Mouse (Mus musculus): ENCODE results near the gene Trappc1. TPM values are rescaled to one million over a fixed set of nuclear protein-coding genes. Genes with fewer than 3 reads are reported as not detected.
A peak's percentile ranks its signal among the peaks of the same experiment; 100 is the strongest.

Trappc1 gene
- total and polyA plus RNA-seq, 3 experiments = 58.6 to 89.8 TPM; not detected in 1

DNA sequence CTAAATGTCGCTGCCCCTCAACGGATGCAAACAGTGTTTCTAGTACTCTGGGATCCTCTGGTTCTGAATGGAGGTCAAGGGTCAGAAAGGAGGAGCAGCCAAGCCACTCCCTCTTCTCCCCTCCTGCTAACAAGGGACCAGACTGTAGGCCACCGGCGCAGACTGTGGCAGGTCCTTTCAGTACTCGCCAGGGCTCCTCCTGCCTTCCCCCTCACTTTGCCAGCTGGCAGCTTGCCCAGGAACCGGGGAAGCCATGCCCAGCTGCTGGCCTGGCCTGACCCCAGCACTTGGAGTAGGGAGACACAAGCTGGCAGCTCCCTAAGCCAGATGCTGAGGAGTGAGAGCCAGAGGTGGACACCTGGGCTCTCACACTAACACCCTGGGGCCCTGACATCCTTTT is 41.1 kb downstream of the Trappc1 start:
- Histone ChIP-seq H3K4me3 (ENCODE audit: control insufficient read depth in 1 of 2, insufficient read depth in 1 of 2, low read depth in 2 of 2, low read length in 2 of 2) (no peak overlapping the region), H3K9me3 (replicated peaks; ENCODE audit: insufficient read depth, low read length) (no peaks in the 10 kb centered on the region), H3K9ac (ENCODE audit: control insufficient read depth, low read depth, low read length, poor library complexity, severe bottlenecking) (no peak overlapping the region), H3K79me2 (ENCODE audit: control insufficient read depth, insufficient read depth, low read length, poor library complexity) (peaks cover 15% of the 10 kb centered on the region), H3K27ac (ENCODE audit: control insufficient read depth, low read depth, low read length) (no peak overlapping the region), H3K36me3 (ENCODE audit: control insufficient read depth in 1 of 2, insufficient read depth in 2 of 2, low read length in 2 of 2) (peaks cover 0 to 3% of the 10 kb centered on the region in 2 experiments; a peak in 2 of 4 replicates), H3K4me1 (ENCODE audit: control insufficient read depth in 1 of 2, insufficient read depth in 2 of 2, low read length in 2 of 2) (peaks cover 3 to 15% of the 10 kb centered on the region in 2 experiments; a peak in 3 of 4 replicates), H3K27me3 (ENCODE audit: control insufficient read depth in 1 of 2, insufficient read depth in 2 of 2, low read length in 2 of 2) (no peaks in the 10 kb centered on the region)
- peak; percentile 53 for DNase-seq (ENCODE audit: low read depth, low spot score)
- TF ChIP-seq POLR2AphosphoS2 (IDR thresholded peaks at IDR 0.05; ENCODE audit: low read length) (no peak), ETS1 (IDR thresholded peaks at IDR 0.05; ENCODE audit: low read depth, low read length) (peak; percentile 44; the same call in 1 of the 2 replicates)

DNA sequence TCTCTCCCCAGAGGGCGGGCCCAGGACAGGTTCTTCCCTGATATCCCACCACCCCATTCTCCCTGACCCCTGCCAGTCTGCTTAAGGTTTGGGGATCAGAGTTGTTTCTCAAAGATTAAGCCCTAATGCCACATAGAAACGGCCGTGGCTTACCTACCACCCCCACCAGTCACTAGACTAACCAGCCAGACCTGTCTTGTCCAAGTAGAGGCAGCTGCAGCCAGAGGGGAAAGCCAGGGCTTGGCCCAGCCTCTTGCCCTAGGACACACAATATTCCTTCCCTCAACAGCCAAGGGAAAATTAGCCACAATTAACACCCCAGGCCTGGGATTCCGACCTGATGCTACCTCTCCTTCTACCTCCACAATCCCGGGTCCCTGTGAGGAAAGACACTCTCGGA is 41.9 kb downstream of the Trappc1 start:
- Histone ChIP-seq H3K9ac (ENCODE audit: control insufficient read depth, low read depth, low read length, poor library complexity, severe bottlenecking) (peak overlapping the region; percentile 34; the same call in 1 of the 2 replicates), H3K79me2 (ENCODE audit: control insufficient read depth, insufficient read depth, low read length, poor library complexity) (peaks cover 15% of the 10 kb centered on the region), H3K36me3 (ENCODE audit: control insufficient read depth in 1 of 2, insufficient read depth in 2 of 2, low read length in 2 of 2) (peaks cover 0 to 8% of the 10 kb centered on the region in 2 experiments; a peak in 2 of 4 replicates), H3K27me3 (ENCODE audit: control insufficient read depth in 1 of 2, insufficient read depth in 2 of 2, low read length in 2 of 2) (no peaks in the 10 kb centered on the region), H3K27ac (ENCODE audit: control insufficient read depth, low read depth, low read length) (no peak overlapping the region), H3K9me3 (replicated peaks; ENCODE audit: insufficient read depth, low read length) (no peaks in the 10 kb centered on the region), H3K4me3 (ENCODE audit: control insufficient read depth in 1 of 2, insufficient read depth in 1 of 2, low read depth in 2 of 2, low read length in 2 of 2) (no peak overlapping the region; a peak in 1 of 4 replicates), H3K4me1 (ENCODE audit: control insufficient read depth in 1 of 2, insufficient read depth in 2 of 2, low read length in 2 of 2) (peaks cover 8 to 18% of the 10 kb centered on the region in 2 experiments)
- TF ChIP-seq ZMIZ1 (IDR thresholded peaks at IDR 0.05; ENCODE audit: low read depth, low read length) = no peak
- TF ChIP-seq MEF2A (IDR thresholded peaks at IDR 0.05; ENCODE audit: extremely low read depth, insufficient replicate concordance, low read depth, low read length, poor library complexity, severe bottlenecking) = no peak
- TF ChIP-seq E2F4 (IDR thresholded peaks at IDR 0.05; ENCODE audit: borderline replicate concordance, low read depth, low read length) = no peak
- TF ChIP-seq POLR2AphosphoS5 (IDR thresholded peaks at IDR 0.05; ENCODE audit: borderline replicate concordance, low read depth, low read length) = no peak
- TF ChIP-seq ETS1 (IDR thresholded peaks at IDR 0.05; ENCODE audit: low read depth, low read length) = no peak
- TF ChIP-seq HCFC1 (IDR thresholded peaks at IDR 0.05; ENCODE audit: low read depth, low read length) = no peak
- no peak for TF ChIP-seq ZC3H11A (IDR thresholded peaks at IDR 0.05; ENCODE audit: low read depth, low read length)
- no peak for DNase-seq (ENCODE audit: low read depth, low spot score)

DNA sequence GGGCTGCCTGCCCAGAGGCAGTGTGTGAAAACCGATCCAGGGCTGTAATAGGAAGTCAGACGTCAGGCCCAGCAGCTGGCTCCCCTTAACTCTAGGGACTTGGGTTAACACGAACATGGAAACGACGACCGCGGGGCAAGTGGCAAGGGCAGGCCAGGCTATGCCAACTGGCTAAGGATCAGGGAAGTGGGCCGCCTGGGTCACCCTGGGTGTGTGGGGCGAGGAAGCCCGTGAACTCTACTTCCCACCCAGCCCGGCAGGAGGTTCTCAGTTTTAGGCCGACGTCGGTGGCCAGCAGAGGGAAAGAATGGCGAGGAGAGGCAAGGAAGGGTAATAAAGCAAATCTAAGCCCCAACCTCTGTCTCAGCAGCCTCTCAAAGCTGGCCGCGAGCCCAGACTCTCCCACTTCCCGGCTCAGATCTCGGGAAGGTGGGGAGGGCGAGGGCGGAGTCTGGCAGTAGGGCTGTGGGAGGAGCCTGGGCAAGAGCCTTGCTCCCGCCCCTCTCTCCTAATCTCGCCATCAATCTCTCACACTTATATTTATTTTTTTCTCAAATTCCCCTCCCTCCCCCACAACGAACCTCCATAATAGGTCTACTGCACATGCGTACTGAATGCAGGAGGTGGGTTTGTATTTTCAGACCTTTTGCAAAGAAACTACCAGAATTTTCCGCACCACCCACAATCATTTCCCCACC is 42.5 kb downstream of the Trappc1 start:
- Histone ChIP-seq H3K36me3 (ENCODE audit: control insufficient read depth in 1 of 2, insufficient read depth in 2 of 2, low read length in 2 of 2) (peaks cover 0 to 13% of the 10 kb centered on the region in 2 experiments; a peak in 2 of 4 replicates), H3K9ac (ENCODE audit: control insufficient read depth, low read depth, low read length, poor library complexity, severe bottlenecking) (peak overlapping the region; percentile 34), H3K27me3 (ENCODE audit: control insufficient read depth in 1 of 2, insufficient read depth in 2 of 2, low read length in 2 of 2) (no peaks in the 10 kb centered on the region), H3K27ac (ENCODE audit: control insufficient read depth, low read depth, low read length) (0 out of 2 replicates have a peak overlapping the region, but pooled peaks have one; percentile 12), H3K9me3 (replicated peaks; ENCODE audit: insufficient read depth, low read length) (no peaks in the 10 kb centered on the region), H3K4me3 (ENCODE audit: control insufficient read depth in 1 of 2, insufficient read depth in 1 of 2, low read depth in 2 of 2, low read length in 2 of 2) (peak overlapping the region; percentile 1 to 25; a peak in 3 of 4 replicates), H3K4me1 (ENCODE audit: control insufficient read depth in 1 of 2, insufficient read depth in 2 of 2, low read length in 2 of 2) (peaks cover 13 to 23% of the 10 kb centered on the region in 2 experiments), H3K79me2 (ENCODE audit: control insufficient read depth, insufficient read depth, low read length, poor library complexity) (peaks cover 15% of the 10 kb centered on the region)
- peak; percentile 99 for DNase-seq (ENCODE audit: low read depth, low spot score)
- peak; percentile 48; the same call in 1 of the 2 replicates for TF ChIP-seq BHLHE40 (IDR thresholded peaks at IDR 0.05; ENCODE audit: borderline replicate concordance, low read depth, low read length)
- peak; percentile 76 for TF ChIP-seq SIN3A (IDR thresholded peaks at IDR 0.05; ENCODE audit: low read length)
- TF ChIP-seq ZKSCAN1 (IDR thresholded peaks at IDR 0.05; ENCODE audit: low read depth, low read length) = no peak; the same call in 1 of the 2 replicates
- TF ChIP-seq TBP (IDR thresholded peaks at IDR 0.05; ENCODE audit: low read depth, low read length) = no peak
- 0 out of 2 replicates have a peak, but pooled peaks have one; percentile 7 for TF ChIP-seq SMC3 (IDR thresholded peaks at IDR 0.05; ENCODE audit: low read depth, low read length)
- no peak for TF ChIP-seq TCF12 (IDR thresholded peaks at IDR 0.05; ENCODE audit: low read depth, low read length)
- no peak for TF ChIP-seq UBTF (IDR thresholded peaks at IDR 0.05; ENCODE audit: borderline replicate concordance, insufficient read depth, low read depth, low read length)
- TF ChIP-seq MYC (IDR thresholded peaks at IDR 0.05; ENCODE audit: low read depth, low read length) = peak; percentile 51; the same call in 1 of the 2 replicates
- TF ChIP-seq NRF1 (IDR thresholded peaks at IDR 0.05; ENCODE audit: insufficient read depth, low read depth, low read length, poor library complexity, severe bottlenecking) = peak; percentile 85
- TF ChIP-seq KAT2A (conservative IDR thresholded peaks at IDR 0.05; ENCODE audit: low read depth, low read length) = no peak; the same call in 1 of the 2 replicates
- no peak for TF ChIP-seq JUND (IDR thresholded peaks at IDR 0.05; ENCODE audit: low read depth, low read length)
- TF ChIP-seq POLR2AphosphoS2 (IDR thresholded peaks at IDR 0.05; ENCODE audit: low read length) = no peak
- TF ChIP-seq POLR2A (IDR thresholded peaks at IDR 0.05; ENCODE audit: control insufficient read depth in 1 of 2, insufficient read depth in 1 of 2, low read depth in 1 of 2, low read length in 2 of 2, poor library complexity in 1 of 2) = no peak
- peak; percentile 15 to 35; a peak in 3 of 4 replicates for TF ChIP-seq EP300 (IDR thresholded peaks at IDR 0.05; ENCODE audit: low read depth in 1 of 2, low read length in 2 of 2)
- TF ChIP-seq CTCF (IDR thresholded peaks at IDR 0.05 in 2 of 3, conservative IDR thresholded peaks at IDR 0.05 in 1 of 3; ENCODE audit: control insufficient read depth in 1 of 3, insufficient read depth in 1 of 3, low read depth in 2 of 3, low read length in 3 of 3, poor library complexity in 1 of 3, severe bottlenecking in 1 of 3) = no peak
- no peak for TF ChIP-seq MAFK (IDR thresholded peaks at IDR 0.05; ENCODE audit: borderline replicate concordance, low read depth, low read length)

Data from MEL (cell line).